Mouse (Mus musculus) limb, embryonic 11.5 days (tissue): ENCODE data around the gene Ccl28. TPM values are rescaled to one million over a fixed set of nuclear protein-coding genes. Genes with fewer than 3 reads are reported as not detected.
"Not testable (repeated sequence)": the region's sequence is repeated elsewhere in the genome, so short reads cannot be mapped to it uniquely, and the experiment has no call there.

Source experiments
- ATAC-seq: fragments of 200-750 bp; cut with Nextera tagmentation; 2 replicates; pipeline ENCODE4 v1.8.0; 2017; ENCODE audit warnings: low read depth; ENCODE audit not compliant: insufficient number of reproducible peaks, low FRiP score, low TSS enrichment
- DNase-seq: peaks from one replicate; pipeline ENCODE4 v3.0.0-alpha.2; 2015; ENCODE audit warnings: low spot score
- H3K27ac ChIP-seq: fragments of 300-500 bp; sonication (generic); replicated peaks from 2 replicates; pipeline ENCODE4 v1.5.1; 2014; ENCODE audit warnings: low read depth, mild to moderate bottlenecking, low read length
- H3K27me3 ChIP-seq: fragments of 300-500 bp; sonication (generic); 2 replicates; pipeline ENCODE4 v1.6.1; 2014; ENCODE audit warnings: mild to moderate bottlenecking, low read length, mixed read lengths; ENCODE audit not compliant: control insufficient read depth, insufficient read depth
- H3K36me3 ChIP-seq: fragments of 300-500 bp; sonication (generic); 2 replicates; pipeline ENCODE4 v1.6.1; 2014; ENCODE audit warnings: mild to moderate bottlenecking, low read length, moderate library complexity, mixed read lengths; ENCODE audit not compliant: control insufficient read depth, insufficient read depth
- H3K4me1 ChIP-seq: fragments of 300-500 bp; sonication (generic); 2 replicates; pipeline ENCODE4 v1.6.1; 2014; ENCODE audit warnings: low read length, mixed read lengths; ENCODE audit not compliant: control insufficient read depth, insufficient read depth
- H3K4me2 ChIP-seq: fragments of 300-500 bp; sonication (generic); 2 replicates; pipeline ENCODE4 v1.6.1; 2014; ENCODE audit warnings: low read depth, mild to moderate bottlenecking, moderate library complexity; ENCODE audit not compliant: severe bottlenecking
- H3K4me3 ChIP-seq: fragments of 300-500 bp; sonication (generic); 2 replicates; pipeline ENCODE4 v1.5.1; 2014; ENCODE audit warnings: low read depth, low read length
- H3K9ac ChIP-seq: fragments of 300-500 bp; sonication (generic); 2 replicates; pipeline ENCODE4 v1.6.1; 2014; ENCODE audit warnings: mild to moderate bottlenecking, low read length
- H3K9me3 ChIP-seq: fragments of 300-500 bp; sonication (generic); 2 replicates; pipeline ENCODE4 v1.6.1; 2016; ENCODE audit warnings: low read length; ENCODE audit not compliant: control insufficient read depth
- WGBS: fragments of 180-500 bp; shearing (Covaris S2); extraction: QIAGEN DNeasy Blood & Tissue Kit; methylation state at CpG from one replicate; pipeline ENCODE4 v1.1.7; 2014; 5-methylcytosine and 5-hydroxymethylcytosine counted together
- polyA plus RNA-seq: library from polyadenylated mRNA; unstranded; fragments of >200 nt; fragmentation: Nextera tagmentation; extraction: Ambion mirVana; gene quantifications from 2 replicates; pipeline ENCODE4 v1.2.1, GENCODE M21; 2014

Gene Ccl28
- polyA plus RNA-seq, 1 experiment from 2014 or later = 0.12 TPM

GRCm38 (mm10) chr13:119656846-119657416 is 33.3 kb downstream of the Ccl28 start:
- no peaks in the 10 kb centered on the region for H3K9me3 ChIP-seq
- DNase-seq = no peak
- no peak overlapping the region for H3K27ac ChIP-seq
- no peaks in the 10 kb centered on the region for H3K4me1 ChIP-seq
- H3K9ac ChIP-seq = no peak overlapping the region
- no peaks in the 10 kb centered on the region for H3K36me3 ChIP-seq
- H3K4me2 ChIP-seq = no peak overlapping the region
- 73% methylated on average over 6 of the region's 6 CpGs for WGBS
- H3K4me3 ChIP-seq = no peak overlapping the region
- H3K27me3 ChIP-seq = no peaks in the 10 kb centered on the region
- ATAC-seq = no peak

- not testable (repeated sequence) for H3K4me2 ChIP-seq, ATAC-seq, H3K4me3 ChIP-seq, H3K4me1 ChIP-seq, H3K36me3 ChIP-seq, H3K9me3 ChIP-seq, H3K27me3 ChIP-seq, H3K27ac ChIP-seq, H3K9ac ChIP-seq, DNase-seq
- WGBS = 82% methylated on average over 4 of the region's 9 CpGs
Observed at GRCm38 (mm10) chr13:119661420-119661819, 37.8 kb downstream of the Ccl28 start.

- DNase-seq (no peak), ATAC-seq (no peak; the same call in 1 of the 2 replicates)
- H3K27ac ChIP-seq = no peak overlapping the region
- WGBS = 52% methylated on average over 8 of the region's 8 CpGs
- H3K4me1 ChIP-seq = peaks cover under 1% of the 10 kb centered on the region; the same call in 1 of the 2 replicates
- no peak overlapping the region for H3K9ac ChIP-seq
- H3K27me3 ChIP-seq = no peaks in the 10 kb centered on the region
- no peaks in the 10 kb centered on the region for H3K9me3 ChIP-seq
- no peaks in the 10 kb centered on the region for H3K36me3 ChIP-seq
- no peak overlapping the region for H3K4me2 ChIP-seq
- no peak overlapping the region for H3K4me3 ChIP-seq
Observed at GRCm38 (mm10) chr13:119678794-119679193, 55.2 kb downstream of the Ccl28 start.

DNA sequence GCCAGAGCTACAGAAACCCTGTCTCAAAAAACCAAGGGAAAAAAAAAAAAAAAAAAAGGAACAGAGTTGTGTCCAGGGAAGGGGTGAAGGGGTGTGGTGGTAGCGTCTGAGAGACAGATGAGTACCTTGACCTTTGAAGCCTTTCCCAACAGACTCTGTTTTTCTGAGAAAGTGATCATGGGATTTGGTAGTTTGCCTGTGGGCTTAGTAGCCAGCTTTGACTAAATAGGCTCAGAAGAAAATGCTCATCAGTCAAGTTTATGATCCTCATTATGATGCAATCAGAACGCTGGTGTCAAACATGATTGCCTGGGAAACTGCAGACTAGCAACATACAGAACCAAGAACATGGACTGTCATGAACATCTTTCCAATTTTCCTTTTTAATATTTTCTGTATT is 56.1 kb downstream of the Ccl28 start:
- Histone ChIP-seq H3K4me1 (peaks cover 2% of the 10 kb centered on the region; the same call in 1 of the 2 replicates), H3K36me3 (no peaks in the 10 kb centered on the region), H3K27ac (no peak overlapping the region), H3K4me2 (no peak overlapping the region), H3K9me3 (no peaks in the 10 kb centered on the region), H3K27me3 (no peaks in the 10 kb centered on the region), H3K9ac (no peak overlapping the region), H3K4me3 (no peak overlapping the region)
- no peak for DNase-seq
- WGBS = 52% methylated on average over 2 of the region's 2 CpGs
- no peak for ATAC-seq

DNA sequence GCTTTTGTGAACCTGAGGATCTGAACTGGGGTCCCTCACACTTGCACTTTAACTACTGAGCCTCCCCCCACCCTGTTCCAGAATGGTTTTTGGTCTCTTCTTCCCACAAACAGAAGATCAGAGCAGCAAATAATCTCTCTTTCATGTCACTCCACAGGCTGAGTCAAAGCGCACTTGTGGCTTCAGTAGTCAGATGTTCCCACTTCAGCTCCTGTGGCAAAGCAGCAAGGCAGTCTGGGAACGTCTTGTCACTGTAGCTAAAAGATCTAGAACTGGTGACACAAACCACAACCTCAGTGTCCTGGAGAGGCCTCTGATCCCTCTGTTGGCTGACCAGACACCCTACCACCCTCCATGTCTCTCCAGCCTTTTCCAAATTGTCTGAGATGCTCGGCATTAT is 57.5 kb downstream of the Ccl28 start:
- H3K4me3 ChIP-seq = no peak overlapping the region
- no peak overlapping the region for H3K4me2 ChIP-seq
- DNase-seq = no peak
- peaks cover 2% of the 10 kb centered on the region; the same call in 1 of the 2 replicates for H3K4me1 ChIP-seq
- H3K36me3 ChIP-seq = no peaks in the 10 kb centered on the region
- no peaks in the 10 kb centered on the region for H3K27me3 ChIP-seq
- no peak overlapping the region for H3K27ac ChIP-seq
- 71% methylated on average over 3 of the region's 3 CpGs for WGBS
- H3K9me3 ChIP-seq = no peaks in the 10 kb centered on the region
- no peak for ATAC-seq
- H3K9ac ChIP-seq = no peak overlapping the region

DNA sequence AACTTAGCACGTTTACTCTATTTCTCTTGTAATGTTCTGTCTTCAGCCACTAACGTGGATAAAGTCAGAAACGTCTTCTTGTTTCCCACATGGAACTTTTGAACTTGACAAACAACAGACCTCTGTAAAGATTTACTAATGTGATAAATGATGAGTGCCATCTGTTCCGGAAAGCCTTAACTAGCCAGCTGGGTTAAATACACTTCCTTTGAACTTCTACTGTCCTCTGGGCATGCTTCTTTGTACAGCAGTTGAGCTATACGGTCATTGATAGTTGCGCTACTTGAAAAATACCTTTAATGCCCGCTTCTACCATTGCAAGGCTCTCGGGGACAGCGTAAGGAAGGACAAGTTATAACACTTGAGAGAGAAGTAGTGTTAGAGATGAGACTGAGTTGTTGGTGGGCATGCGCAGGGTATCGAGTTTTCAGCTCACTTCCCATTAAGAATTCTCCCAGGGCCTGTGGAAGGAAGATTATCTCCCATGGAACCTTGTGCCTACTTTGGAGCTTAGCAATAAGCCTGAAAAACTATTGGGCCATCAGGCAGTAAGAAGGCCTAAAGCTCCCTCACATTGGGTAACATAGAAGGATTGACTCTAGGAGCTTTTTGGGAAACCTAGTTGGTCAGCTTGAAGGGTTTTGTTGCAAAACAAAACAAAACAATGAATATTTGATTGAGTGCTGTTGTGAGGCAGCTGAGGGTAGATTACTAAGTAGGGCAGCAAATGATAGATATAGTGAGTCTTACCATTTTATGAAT is 61.0 kb downstream of the Ccl28 start:
- Histone ChIP-seq H3K9me3 (no peaks in the 10 kb centered on the region), H3K4me2 (no peak overlapping the region), H3K9ac (no peak overlapping the region), H3K4me3 (no peak overlapping the region), H3K4me1 (peaks cover 2% of the 10 kb centered on the region; the same call in 1 of the 2 replicates), H3K27me3 (no peaks in the 10 kb centered on the region), H3K36me3 (no peaks in the 10 kb centered on the region), H3K27ac (no peak overlapping the region)
- DNase-seq = no peak
- 54% methylated on average over 11 of the region's 11 CpGs for WGBS
- ATAC-seq = no peak

GRCm38 (mm10) chr13:119689709-119690038 is 66.1 kb downstream of the Ccl28 start:
- no peak overlapping the region for H3K27ac ChIP-seq

GRCm38 (mm10) chr13:119690039-119690728 is 66.6 kb downstream of the Ccl28 start, which contains the start of gene Hmgcs1:
Gene Hmgcs1 (plus strand): TSS chr13:119690379.
- WGBS = under 1% methylated on average over 59 of the region's 59 CpGs
- peak within 1 kb of the TSS; percentile 76 for H3K4me2 ChIP-seq
- peak; percentile 100 for ATAC-seq
- peak; percentile 100 for DNase-seq
- no peaks in the 10 kb centered on the region for H3K36me3 ChIP-seq
- H3K9ac ChIP-seq = peak within 1 kb of the TSS; percentile 84
- H3K27ac ChIP-seq = peak within 1 kb of the TSS; percentile 88
- no peaks in the 10 kb centered on the region for H3K9me3 ChIP-seq
- peak within 1 kb of the TSS; percentile 93 for H3K4me3 ChIP-seq
- H3K27me3 ChIP-seq = no peaks in the 10 kb centered on the region
- H3K4me1 ChIP-seq = no peaks in the 10 kb centered on the region

More at GRCm38 (mm10) chr13:119689709-119690038, 66.1 kb downstream of the Ccl28 start:
- Histone ChIP-seq H3K9me3 (no peaks in the 10 kb centered on the region), H3K4me3 (0 out of 2 replicates have a peak overlapping the region, but pooled peaks have one; percentile 16), H3K9ac (no peak overlapping the region), H3K36me3 (no peaks in the 10 kb centered on the region), H3K27me3 (no peaks in the 10 kb centered on the region), H3K4me1 (no peaks in the 10 kb centered on the region), H3K4me2 (peak overlapping the region; percentile 30; the same call in 1 of the 2 replicates)
- no peak for DNase-seq
- whole genome bisulfite sequencing = 13% methylated on average over 5 of the region's 5 CpGs
- ATAC-seq = no peak
